In the genomic region with DNA sequence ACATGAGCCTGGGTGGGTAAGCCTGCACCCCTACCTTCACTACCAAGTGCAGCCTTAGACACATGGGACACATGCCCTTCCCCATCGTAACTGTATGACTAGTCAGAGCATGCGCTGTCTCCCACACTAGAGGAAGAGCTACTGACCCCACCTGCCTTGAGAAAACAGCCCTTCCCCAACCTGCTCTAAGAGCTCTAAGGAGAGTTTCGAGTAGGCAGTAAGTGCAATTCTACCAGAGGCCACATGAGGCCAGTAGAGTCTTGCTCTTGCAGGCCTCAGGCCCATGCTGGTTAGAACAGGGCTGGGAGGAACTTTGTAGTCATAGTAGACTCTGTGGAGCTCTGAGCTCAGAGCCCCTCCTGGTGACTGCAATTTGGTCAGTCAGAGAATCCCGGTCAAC, we compare ENCODE assay signal across 8 mouse cellular contexts. TPM values are rescaled to one million over a fixed set of nuclear protein-coding genes. Genes with fewer than 3 reads are reported as not detected.
A peak's percentile ranks its signal among the peaks of the same experiment; 100 is the strongest.
DNase-seq lines count a peak whose midpoint lies in the region; ATAC-seq and TF ChIP-seq lines count a peak whose summit lies in the region.

No protein-coding gene starts in this region.

- H3K27me3 ChIP-seq in embryonic facial prominence, embryonic 11.5 days (ENCODE audit: control insufficient read depth, insufficient read depth, low read length): no peaks in the 10 kb centered on the region
- H3K27me3 ChIP-seq in heart, embryonic 16.5 days (ENCODE audit: control insufficient read depth, insufficient read depth, low read length): no peaks in the 10 kb centered on the region
- no peaks in the 10 kb centered on the region for H3K27me3 ChIP-seq in liver, embryonic 14.5 days (ENCODE audit: control insufficient read depth, insufficient read depth, low read length)
- H3K27me3 ChIP-seq in neural tube, embryonic 11.5 days (ENCODE audit: control insufficient read depth, insufficient read depth, low read length): no peaks in the 10 kb centered on the region

- H3K36me3 ChIP-seq in embryonic facial prominence, embryonic 11.5 days (replicated peaks; ENCODE audit: control insufficient read depth, insufficient read depth, low read depth, low read length): no peaks in the 10 kb centered on the region
- no peaks in the 10 kb centered on the region for H3K36me3 ChIP-seq in heart, embryonic 16.5 days (ENCODE audit: control insufficient read depth, insufficient read depth)
- H3K36me3 ChIP-seq in liver, embryonic 14.5 days (replicated peaks; ENCODE audit: control insufficient read depth, insufficient read depth, low read depth): no peaks in the 10 kb centered on the region
- no peaks in the 10 kb centered on the region for H3K36me3 ChIP-seq in neural tube, embryonic 11.5 days (ENCODE audit: control insufficient read depth, insufficient read depth, low read length)

- TF ChIP-seq CTCF in liver, embryonic 14.5 days (IDR thresholded peaks at IDR 0.05; ENCODE audit: low read depth): peak; percentile 77

- no peak overlapping the region for H3K4me3 ChIP-seq in embryonic facial prominence, embryonic 11.5 days (ENCODE audit: low read depth, low read length)
- no peak overlapping the region for H3K4me3 ChIP-seq in heart, embryonic 16.5 days (ENCODE audit: low read length)
- H3K4me3 ChIP-seq in liver, embryonic 14.5 days (ENCODE audit: insufficient read depth in 1 of 2, low read depth in 2 of 2, low read length in 2 of 2): no peak overlapping the region
- H3K4me3 ChIP-seq in neural tube, embryonic 11.5 days (ENCODE audit: low read depth, low read length): no peak overlapping the region

- no peak for TF ChIP-seq EP300 in liver, embryonic 14.5 days (IDR thresholded peaks at IDR 0.05; ENCODE audit: low read depth)

- no peak overlapping the region for H3K4me2 ChIP-seq in embryonic facial prominence, embryonic 11.5 days (ENCODE audit: low read depth, low read length)
- no peak overlapping the region for H3K4me2 ChIP-seq in heart, embryonic 16.5 days (ENCODE audit: low read depth, low read length)
- H3K4me2 ChIP-seq in liver, embryonic 14.5 days (ENCODE audit: low read depth): no peak overlapping the region
- no peak overlapping the region for H3K4me2 ChIP-seq in neural tube, embryonic 11.5 days (ENCODE audit: low read depth)

- DNase-seq in B cell, adult 2 months: peak; percentile 84 to 87
- peak; percentile 71 for DNase-seq in T-cell, adult 2 months (ENCODE audit: low spot score)
- DNase-seq in embryonic facial prominence, embryonic 11.5 days (ENCODE audit: low spot score): peak; percentile 75
- peak; percentile 86 for DNase-seq in kidney, postnatal 10 days
- DNase-seq in liver, embryonic 14.5 days (ENCODE audit: low read depth in 3 of 3, low spot score in 3 of 3): peak; percentile 41 to 50 (median 45)
- peak; percentile 63 for DNase-seq in neural tube, embryonic 11.5 days (ENCODE audit: low spot score)
- peak; percentile 77 for DNase-seq in testis, postnatal 10 days (ENCODE audit: low spot score)

- ATAC-seq in embryonic facial prominence, embryonic 11.5 days (replicated peaks; ENCODE audit: insufficient number of reproducible peaks, low FRiP score, low TSS enrichment, low read depth): peak; percentile 15; the same call in 1 of the 2 replicates
- ATAC-seq in heart, embryonic 16.5 days (replicated peaks; ENCODE audit: extremely low read depth, insufficient read depth, low FRiP score): peak; percentile 16; the same call in 1 of the 2 replicates
- peak; percentile 38 for ATAC-seq in liver, embryonic 14.5 days (ENCODE audit: insufficient read depth)
- ATAC-seq in neural tube, embryonic 11.5 days (ENCODE audit: insufficient read depth, low FRiP score, low TSS enrichment): 0 out of 2 replicates have a peak, but pooled peaks have one; percentile 24

- 42% methylated on average over 4 of the region's 4 CpGs for WGBS in embryonic facial prominence, embryonic 11.5 days
- 24% methylated on average over 4 of the region's 4 CpGs for WGBS in heart, embryonic 16.5 days
- WGBS in liver, embryonic 14.5 days (ENCODE audit: insufficient replicate concordance): 23% methylated on average over 4 of the region's 4 CpGs
- 51% methylated on average over 4 of the region's 4 CpGs for WGBS in neural tube, embryonic 11.5 days

- no peak overlapping the region for H3K9ac ChIP-seq in embryonic facial prominence, embryonic 11.5 days (replicated peaks; ENCODE audit: low read length)
- H3K9ac ChIP-seq in heart, embryonic 16.5 days (ENCODE audit: low read length): no peak overlapping the region
- no peak overlapping the region for H3K9ac ChIP-seq in liver, embryonic 14.5 days (replicated peaks)
- no peak overlapping the region for H3K9ac ChIP-seq in neural tube, embryonic 11.5 days (ENCODE audit: low read length)

- H3K4me1 ChIP-seq in embryonic facial prominence, embryonic 11.5 days (ENCODE audit: control insufficient read depth, insufficient read depth, low read length): no peaks in the 10 kb centered on the region
- no peaks in the 10 kb centered on the region for H3K4me1 ChIP-seq in heart, embryonic 16.5 days (ENCODE audit: control insufficient read depth, insufficient read depth, low read length)
- H3K4me1 ChIP-seq in liver, embryonic 14.5 days (replicated peaks; ENCODE audit: control insufficient read depth in 2 of 2, insufficient read depth in 2 of 2, low read length in 1 of 2): no peaks in the 10 kb centered on the region
- H3K4me1 ChIP-seq in neural tube, embryonic 11.5 days (ENCODE audit: control insufficient read depth, insufficient read depth, low read length): no peaks in the 10 kb centered on the region

- no peaks in the 10 kb centered on the region for H3K9me3 ChIP-seq in embryonic facial prominence, embryonic 11.5 days (replicated peaks; ENCODE audit: control insufficient read depth, low read length)
- H3K9me3 ChIP-seq in heart, embryonic 16.5 days (replicated peaks; ENCODE audit: control insufficient read depth, low read length): no peaks in the 10 kb centered on the region
- no peaks in the 10 kb centered on the region for H3K9me3 ChIP-seq in liver, embryonic 14.5 days (ENCODE audit: control insufficient read depth, low read length)
- no peaks in the 10 kb centered on the region for H3K9me3 ChIP-seq in neural tube, embryonic 11.5 days (ENCODE audit: control insufficient read depth, low read length)

- H3K27ac ChIP-seq in embryonic facial prominence, embryonic 11.5 days (replicated peaks; ENCODE audit: low read depth, low read length): no peak overlapping the region
- H3K27ac ChIP-seq in heart, embryonic 16.5 days (ENCODE audit: low read length): no peak overlapping the region
- no peak overlapping the region for H3K27ac ChIP-seq in liver, embryonic 14.5 days
- no peak overlapping the region for H3K27ac ChIP-seq in neural tube, embryonic 11.5 days (ENCODE audit: low read depth, low read length)

RNA-seq across cellular contexts. Expression of gene Tmem121, which starts 34.7 kb away (rescaled TPM):
- 5.7 and 8.9 TPM in 2 replicates for polyA plus RNA-seq in embryonic facial prominence, embryonic 11.5 days (2014; fragmentation: Nextera tagmentation; extraction: Ambion mirVana)
- 5.5 and 7.8 TPM in 2 replicates for polyA plus RNA-seq in heart, embryonic 16.5 days (2015; fragmentation: Nextera tagmentation; extraction: Ambion mirVana)
- 0.29 and 0.54 TPM in 2 replicates for polyA plus RNA-seq in liver, embryonic 14.5 days (2012; rRNA removed)
- 0.11 TPM in 1 of 2 replicates, not detected in the other for polyA plus RNA-seq in liver, embryonic 14.5 days (2014; fragmentation: Nextera tagmentation; extraction: Ambion mirVana)
- polyA plus RNA-seq in neural tube, embryonic 11.5 days (2014; fragmentation: Nextera tagmentation; extraction: Ambion mirVana): 13.2 and 13.7 TPM in 2 replicates
